34 mouse cellular contexts compared by ENCODE assay signal in the genomic region with DNA sequence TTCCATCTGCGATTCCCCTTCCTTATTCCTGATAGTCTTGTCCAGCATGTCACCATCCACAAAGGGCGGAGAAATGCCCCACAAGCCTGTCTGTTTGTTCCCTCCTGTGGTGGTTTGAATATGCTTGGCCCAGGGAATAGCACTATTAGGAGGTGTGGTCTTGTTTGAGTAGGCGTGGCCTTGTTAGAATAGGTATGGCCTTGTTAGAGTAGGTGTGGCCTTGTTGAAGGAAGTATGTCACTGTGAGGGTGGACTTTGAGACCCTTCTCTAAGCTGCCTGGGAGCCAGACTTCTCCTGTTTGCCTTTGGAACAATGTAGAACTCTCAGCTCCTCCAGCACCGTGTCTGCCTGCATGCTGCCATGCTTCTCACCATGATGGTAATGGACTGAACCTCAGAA. TPM values are rescaled to one million over a fixed set of nuclear protein-coding genes. Genes with fewer than 3 reads are reported as not detected.
"Had no signal": no experiment of that assay in that cellular context is flagged by ENCODE, and none has a peak within 500 bp of the region (broad histone marks: within the 10 kb centered on the region; RNA-seq: fewer than 3 reads in every experiment).

No protein-coding gene starts in this region.

- H3K27ac ChIP-seq: heart, adult 2 months; heart, embryonic 13.5 days; heart, embryonic 15.5 days; hindbrain, embryonic 13.5 days; hindbrain, embryonic 15.5 days; hindbrain, postnatal 0 days; kidney, embryonic 15.5 days; kidney, postnatal 0 days; layer of hippocampus, adult 2 months; limb, embryonic 13.5 days; limb, embryonic 15.5 days; liver, embryonic 12.5 days; liver, embryonic 14.5 days had no signal

- H3K9me3 ChIP-seq: heart, embryonic 13.5 days; heart, embryonic 15.5 days; hindbrain, embryonic 13.5 days; hindbrain, embryonic 15.5 days; kidney, embryonic 15.5 days; limb, embryonic 13.5 days; limb, embryonic 15.5 days; liver, embryonic 12.5 days had no signal

- H3K4me3 ChIP-seq: heart, adult 2 months; heart, embryonic 13.5 days; heart, embryonic 15.5 days; hindbrain, embryonic 13.5 days; hindbrain, embryonic 15.5 days; kidney, embryonic 15.5 days; layer of hippocampus, adult 2 months; limb, embryonic 13.5 days; limb, embryonic 15.5 days; liver, embryonic 12.5 days had no signal

- ATAC-seq: hindbrain, postnatal 0 days; liver, embryonic 12.5 days had no signal

- H3K27me3 ChIP-seq: heart, embryonic 15.5 days; hindbrain, embryonic 15.5 days; kidney, embryonic 15.5 days; limb, embryonic 13.5 days; limb, embryonic 15.5 days had no signal

- H3K4me2 ChIP-seq: heart, embryonic 11.5 days; heart, embryonic 13.5 days; heart, embryonic 15.5 days; hindbrain, embryonic 13.5 days; hindbrain, embryonic 15.5 days; kidney, embryonic 15.5 days; limb, embryonic 13.5 days; limb, embryonic 15.5 days; liver, embryonic 12.5 days had no signal

- H3K4me1 ChIP-seq: heart, embryonic 13.5 days; heart, embryonic 15.5 days; hindbrain, embryonic 13.5 days; hindbrain, embryonic 15.5 days; limb, embryonic 13.5 days; limb, embryonic 15.5 days; liver, embryonic 12.5 days had no signal

- H3K9ac ChIP-seq: heart, embryonic 13.5 days; heart, embryonic 15.5 days; hindbrain, embryonic 13.5 days; hindbrain, embryonic 15.5 days; kidney, embryonic 15.5 days; limb, embryonic 13.5 days; limb, embryonic 15.5 days; liver, embryonic 12.5 days; liver, embryonic 14.5 days had no signal

- H3K36me3 ChIP-seq: heart, embryonic 13.5 days; heart, embryonic 15.5 days; hindbrain, embryonic 13.5 days; hindbrain, embryonic 15.5 days; kidney, embryonic 15.5 days; limb, embryonic 13.5 days; limb, embryonic 15.5 days; liver, embryonic 12.5 days had no signal

- DNase-seq: gastrocnemius, postnatal 14 days; gastrocnemius, postnatal 36 days; heart, adult 11 months; heart, adult 2 months; heart, postnatal 14 days; heart, postnatal 36 days; kidney, adult 11 months; kidney, adult 2 months; kidney, adult 9 months; kidney, postnatal 14 days; kidney, postnatal 36 days; layer of hippocampus, postnatal 36 days; left cerebral cortex, postnatal 4 days had no signal

RNA-seq across cellular contexts. Expression of a gene that starts 9.5 kb away (rescaled TPM):
- total RNA-seq: hematopoietic stem cell, adult 5-6 weeks had no signal

RNA-seq across cellular contexts. Expression of a gene that starts 57.7 kb away (rescaled TPM):
- total RNA-seq: hematopoietic stem cell, adult 5-6 weeks; layer of hippocampus, adult 2 months; layer of hippocampus, postnatal 36 days; left cerebral cortex, adult 18-20 months; left cerebral cortex, adult 8-10 months; left cerebral cortex, postnatal 10 days; left cerebral cortex, postnatal 25 days had no signal
- polyA plus RNA-seq: hindbrain, embryonic 11.5 days; limb, embryonic 11.5 days; limb, embryonic 13.5 days; limb, embryonic 15.5 days; liver, adult 2 months; liver, embryonic 12.5 days had no signal
